Mouse (Mus musculus): ENCODE results near the gene P2rx2. TPM values are rescaled to one million over a fixed set of nuclear protein-coding genes. Genes with fewer than 3 reads are reported as not detected.

Gene P2rx2
- polyA plus RNA-seq, 1 experiment from 2014 or later = 9.9 TPM

DNA sequence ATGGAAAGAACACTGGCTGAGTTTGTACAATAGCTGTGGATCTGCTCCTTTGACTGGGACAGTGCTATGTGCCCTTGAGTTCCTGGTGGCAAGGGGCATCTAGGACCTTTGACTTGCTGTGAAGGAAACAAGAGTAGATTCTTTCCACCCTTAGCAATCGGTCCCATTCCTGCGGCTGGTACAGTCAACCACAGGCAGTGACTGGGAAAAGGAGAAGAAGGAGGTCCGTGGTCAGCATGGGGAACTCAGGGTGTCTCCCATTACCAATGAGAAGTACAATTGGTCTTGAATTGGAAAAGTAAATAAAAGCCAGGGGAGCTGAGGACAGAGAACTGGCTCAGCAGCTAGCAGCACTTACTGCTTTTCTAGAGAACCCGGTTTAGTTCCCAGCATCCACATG lies 2.5 kb upstream of the P2rx2 start:
- H3K9me3 ChIP-seq (ENCODE audit: control insufficient read depth, low read length) = no peaks in the 10 kb centered on the region
- no peak overlapping the region for H3K27ac ChIP-seq
- no peaks in the 10 kb centered on the region for H3K36me3 ChIP-seq (replicated peaks; ENCODE audit: control insufficient read depth, insufficient read depth)
- H3K4me3 ChIP-seq (replicated peaks; ENCODE audit: low read length) = no peak overlapping the region
- peaks cover 16% of the 10 kb centered on the region for H3K27me3 ChIP-seq (ENCODE audit: control insufficient read depth, insufficient read depth, low read length)
- peaks cover 12% of the 10 kb centered on the region for H3K4me1 ChIP-seq (replicated peaks; ENCODE audit: control insufficient read depth, insufficient read depth, low read length)
- DNase-seq (ENCODE audit: low spot score) (no peak), ATAC-seq (ENCODE audit: low FRiP score) (no peak)
- WGBS = 82% methylated on average over 4 of the region's 4 CpGs
- no peak overlapping the region for H3K4me2 ChIP-seq (replicated peaks)
- H3K9ac ChIP-seq = no peak overlapping the region

DNA sequence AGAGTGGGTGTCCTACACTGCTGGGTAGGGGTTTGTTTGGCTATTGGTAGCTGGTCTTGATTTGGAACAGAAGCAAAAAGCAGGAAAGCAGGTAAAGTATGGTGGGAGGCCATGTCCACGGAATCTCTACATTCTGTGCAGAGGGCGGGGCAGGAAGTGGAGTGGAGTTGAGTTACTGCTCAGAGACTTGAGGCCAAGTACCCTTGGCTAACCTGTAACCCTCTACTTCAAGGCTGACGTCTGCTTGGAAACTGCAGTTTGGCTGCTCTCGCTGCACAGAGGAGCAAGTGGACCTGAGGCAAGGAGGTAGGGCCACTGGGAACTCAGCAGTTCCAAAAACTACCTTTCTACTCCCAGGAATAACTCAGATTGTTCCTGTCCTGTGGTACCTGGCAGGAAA lies 1.5 kb upstream of the P2rx2 start, which contains the start of gene Lrcol1:
Lrcol1 (plus strand) TSS at position 207 of the 400 bp plus-strand sequence.
- H3K4me3 ChIP-seq (replicated peaks; ENCODE audit: low read length) = no peak within 1 kb of the TSS
- H3K27me3 ChIP-seq (ENCODE audit: control insufficient read depth, insufficient read depth, low read length) = peaks cover 16% of the 10 kb centered on the region
- H3K9me3 ChIP-seq (ENCODE audit: control insufficient read depth, low read length) = no peaks in the 10 kb centered on the region
- WGBS = 84% methylated on average over 4 of the region's 4 CpGs
- no peak within 1 kb of the TSS for H3K9ac ChIP-seq
- no peak within 1 kb of the TSS for H3K4me2 ChIP-seq (replicated peaks)
- DNase-seq (ENCODE audit: low spot score) (no peak), ATAC-seq (ENCODE audit: low FRiP score) (no peak)
- H3K36me3 ChIP-seq (replicated peaks; ENCODE audit: control insufficient read depth, insufficient read depth) = no peaks in the 10 kb centered on the region
- H3K4me1 ChIP-seq (replicated peaks; ENCODE audit: control insufficient read depth, insufficient read depth, low read length) = peaks cover 12% of the 10 kb centered on the region
- H3K27ac ChIP-seq = no peak within 1 kb of the TSS

DNA sequence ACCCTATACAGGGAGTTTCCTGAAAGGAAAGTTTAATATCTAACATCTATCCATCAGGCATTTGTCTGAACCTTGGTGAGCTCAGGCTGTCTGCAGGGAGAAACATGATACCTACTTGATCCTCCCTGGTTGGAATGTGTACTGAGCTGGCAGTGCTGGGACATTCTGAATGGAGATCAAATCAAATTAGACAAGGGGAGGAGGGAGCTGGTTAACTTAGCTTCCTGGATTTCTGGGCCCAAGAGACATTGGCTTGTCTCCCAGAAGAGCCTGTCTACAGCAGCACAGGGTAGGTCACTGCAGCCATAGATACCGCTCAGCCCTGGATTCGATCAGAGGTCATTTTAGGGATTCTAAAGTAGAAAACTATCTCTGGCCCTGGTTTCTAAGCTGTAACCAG lies 4.2 kb downstream of the P2rx2 start:
- ATAC-seq (ENCODE audit: low FRiP score) (no peak), DNase-seq (ENCODE audit: low spot score) (no peak)
- no peak overlapping the region for H3K27ac ChIP-seq
- peaks cover 12% of the 10 kb centered on the region for H3K4me1 ChIP-seq (replicated peaks; ENCODE audit: control insufficient read depth, insufficient read depth, low read length)
- H3K4me2 ChIP-seq (replicated peaks) = no peak overlapping the region
- peaks cover 16% of the 10 kb centered on the region for H3K27me3 ChIP-seq (ENCODE audit: control insufficient read depth, insufficient read depth, low read length)
- WGBS = 90% methylated on average over 2 of the region's 2 CpGs
- H3K4me3 ChIP-seq (replicated peaks; ENCODE audit: low read length) = no peak overlapping the region
- no peaks in the 10 kb centered on the region for H3K9me3 ChIP-seq (ENCODE audit: control insufficient read depth, low read length)
- peaks cover 4% of the 10 kb centered on the region; the same call in 1 of the 2 replicates for H3K36me3 ChIP-seq (replicated peaks; ENCODE audit: control insufficient read depth, insufficient read depth)
- H3K9ac ChIP-seq = no peak overlapping the region

DNA sequence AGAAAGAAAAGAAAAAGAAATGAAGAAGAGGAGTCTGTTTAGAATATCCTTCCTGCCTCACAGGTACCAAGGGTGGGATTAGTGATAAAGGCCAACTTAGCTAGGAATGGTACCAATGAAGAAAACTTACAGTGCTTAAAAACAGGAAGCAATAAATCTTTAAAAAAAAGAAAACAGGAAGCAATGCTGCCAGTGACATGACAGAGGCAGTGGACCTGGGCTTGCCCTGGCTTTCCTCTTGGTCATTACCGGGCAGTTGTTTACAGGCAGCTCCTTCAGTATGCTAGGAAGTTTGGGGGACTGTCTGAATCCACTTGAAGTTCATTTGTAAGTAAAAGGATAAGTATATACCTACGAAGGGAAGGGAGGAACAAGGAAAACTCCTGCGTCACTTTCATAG lies 12.5 kb downstream of the P2rx2 start:
- Histone ChIP-seq H3K9ac (no peak overlapping the region), H3K36me3 (replicated peaks; ENCODE audit: control insufficient read depth, insufficient read depth) (peaks cover 21% of the 10 kb centered on the region), H3K4me1 (replicated peaks; ENCODE audit: control insufficient read depth, insufficient read depth, low read length) (no peaks in the 10 kb centered on the region), H3K4me3 (replicated peaks; ENCODE audit: low read length) (no peak overlapping the region), H3K27me3 (ENCODE audit: control insufficient read depth, insufficient read depth, low read length) (no peaks in the 10 kb centered on the region), H3K27ac (no peak overlapping the region), H3K9me3 (ENCODE audit: control insufficient read depth, low read length) (no peaks in the 10 kb centered on the region), H3K4me2 (replicated peaks) (no peak overlapping the region)
- WGBS = 92% methylated on average over 3 of the region's 3 CpGs
- ATAC-seq (ENCODE audit: low FRiP score) = no peak
- DNase-seq (ENCODE audit: low spot score) = no peak

DNA sequence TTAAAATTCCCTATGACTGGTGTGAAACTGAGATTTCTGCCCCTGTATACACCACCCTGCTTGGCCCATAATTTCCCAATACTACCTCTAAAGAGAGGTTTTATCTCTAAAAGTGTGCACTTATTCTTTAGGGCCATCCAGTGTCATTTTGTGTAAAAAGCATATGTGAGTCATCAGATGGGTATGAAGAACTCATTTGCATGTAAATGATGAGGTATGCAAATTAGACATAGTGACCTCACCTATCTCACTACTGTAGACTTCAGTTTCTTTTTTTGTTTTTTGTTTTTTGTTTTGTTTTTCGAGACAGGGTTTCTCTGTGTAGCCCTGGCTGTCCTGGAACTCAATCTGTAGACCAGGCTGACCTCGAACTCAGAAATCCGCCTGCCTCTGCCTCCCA lies 29.9 kb downstream of the P2rx2 start:
- Histone ChIP-seq H3K4me3 (replicated peaks; ENCODE audit: low read length) (no peak overlapping the region), H3K4me2 (replicated peaks) (no peak overlapping the region), H3K36me3 (replicated peaks; ENCODE audit: control insufficient read depth, insufficient read depth) (peaks cover 18% of the 10 kb centered on the region), H3K9me3 (ENCODE audit: control insufficient read depth, low read length) (no peaks in the 10 kb centered on the region), H3K4me1 (replicated peaks; ENCODE audit: control insufficient read depth, insufficient read depth, low read length) (no peaks in the 10 kb centered on the region), H3K27ac (no peak overlapping the region), H3K27me3 (ENCODE audit: control insufficient read depth, insufficient read depth, low read length) (no peaks in the 10 kb centered on the region), H3K9ac (no peak overlapping the region)
- ATAC-seq (ENCODE audit: low FRiP score) = no peak
- WGBS = 88% methylated on average over 3 of the region's 3 CpGs
- no peak for DNase-seq (ENCODE audit: low spot score)

DNA sequence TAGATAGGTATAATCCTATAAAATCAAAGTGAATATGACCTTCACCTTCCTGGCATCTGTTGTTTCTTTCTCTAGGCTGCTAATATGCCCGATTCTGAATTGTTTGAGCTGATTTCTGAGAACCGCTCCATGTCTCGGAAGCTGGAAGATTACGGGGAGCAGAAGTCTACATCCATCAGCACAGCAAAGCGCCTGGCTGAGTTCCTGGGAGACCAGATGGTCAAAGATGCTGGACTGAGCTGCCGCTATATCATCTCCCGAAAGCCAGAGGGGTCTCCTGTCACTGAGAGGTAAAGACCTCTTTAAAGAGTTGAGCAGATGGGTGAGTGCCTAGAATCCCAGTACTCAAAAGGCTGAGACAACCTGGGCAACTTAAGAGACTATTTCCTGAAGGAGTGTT lies 34.2 kb downstream of the P2rx2 start:
- Histone ChIP-seq H3K4me1 (replicated peaks; ENCODE audit: control insufficient read depth, insufficient read depth, low read length) (no peaks in the 10 kb centered on the region), H3K27ac (no peak overlapping the region), H3K4me2 (replicated peaks) (no peak overlapping the region), H3K4me3 (replicated peaks; ENCODE audit: low read length) (no peak overlapping the region), H3K27me3 (ENCODE audit: control insufficient read depth, insufficient read depth, low read length) (no peaks in the 10 kb centered on the region), H3K9ac (no peak overlapping the region), H3K9me3 (ENCODE audit: control insufficient read depth, low read length) (no peaks in the 10 kb centered on the region), H3K36me3 (replicated peaks; ENCODE audit: control insufficient read depth, insufficient read depth) (peaks cover 31% of the 10 kb centered on the region)
- ATAC-seq (ENCODE audit: low FRiP score) = no peak
- WGBS = 93% methylated on average over 7 of the region's 7 CpGs
- no peak for DNase-seq (ENCODE audit: low spot score)

DNA sequence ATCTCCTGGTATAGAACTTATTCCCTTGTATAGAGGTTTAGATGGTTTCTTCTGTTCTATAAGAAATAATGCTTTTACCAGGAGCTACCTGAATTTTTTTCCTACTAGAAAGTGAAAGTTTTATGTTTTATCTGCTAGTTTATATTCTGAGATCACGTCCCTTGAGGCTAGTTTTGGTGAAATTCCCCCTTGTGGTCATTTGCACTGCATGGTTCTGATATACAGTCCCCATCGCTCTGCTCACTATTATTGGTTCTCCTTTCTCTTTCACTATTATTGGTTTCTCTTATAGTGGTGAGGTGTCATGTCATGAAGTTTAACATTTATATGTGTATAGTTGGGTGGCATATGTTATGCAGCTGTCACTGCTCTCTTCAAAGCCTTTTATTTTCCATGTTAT lies 42.4 kb downstream of the P2rx2 start:
- no peak overlapping the region for H3K27ac ChIP-seq
- no peak for DNase-seq (ENCODE audit: low spot score)

DNA sequence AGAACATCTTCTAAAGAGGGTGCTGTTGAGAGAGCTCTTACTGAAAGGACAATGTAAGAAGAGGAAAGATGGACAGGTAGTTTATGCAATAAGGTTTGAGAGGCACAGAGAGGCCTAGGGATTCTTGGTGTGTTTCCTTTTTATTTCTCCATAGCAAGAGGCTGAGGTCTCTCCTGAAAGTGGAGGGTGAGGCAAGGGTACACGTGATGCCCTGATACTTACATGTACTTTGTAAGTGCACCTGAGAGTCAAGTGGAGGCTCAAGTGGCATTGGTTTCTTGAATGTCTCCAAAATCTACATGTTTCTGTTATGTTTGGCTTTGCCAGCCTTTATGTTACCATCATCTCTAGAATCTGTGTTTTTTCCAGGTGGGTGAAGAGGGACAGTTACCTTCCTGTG lies 46.4 kb downstream of the P2rx2 start:
- H3K4me1 ChIP-seq (replicated peaks; ENCODE audit: control insufficient read depth, insufficient read depth, low read length) = no peaks in the 10 kb centered on the region
- WGBS = 97% methylated on average over 1 of the region's 1 CpGs

More for the DNA sequence above, 42.4 kb downstream of the P2rx2 start:
- ATAC-seq (ENCODE audit: low FRiP score) = no peak
- Histone ChIP-seq H3K9ac (no peak overlapping the region), H3K4me3 (replicated peaks; ENCODE audit: low read length) (no peak overlapping the region), H3K9me3 (ENCODE audit: control insufficient read depth, low read length) (no peaks in the 10 kb centered on the region), H3K4me1 (replicated peaks; ENCODE audit: control insufficient read depth, insufficient read depth, low read length) (no peaks in the 10 kb centered on the region), H3K4me2 (replicated peaks) (no peak overlapping the region), H3K36me3 (replicated peaks; ENCODE audit: control insufficient read depth, insufficient read depth) (peaks cover 59% of the 10 kb centered on the region), H3K27me3 (ENCODE audit: control insufficient read depth, insufficient read depth, low read length) (no peaks in the 10 kb centered on the region)
- WGBS = 100% methylated on average over 2 of the region's 2 CpGs

DNA sequence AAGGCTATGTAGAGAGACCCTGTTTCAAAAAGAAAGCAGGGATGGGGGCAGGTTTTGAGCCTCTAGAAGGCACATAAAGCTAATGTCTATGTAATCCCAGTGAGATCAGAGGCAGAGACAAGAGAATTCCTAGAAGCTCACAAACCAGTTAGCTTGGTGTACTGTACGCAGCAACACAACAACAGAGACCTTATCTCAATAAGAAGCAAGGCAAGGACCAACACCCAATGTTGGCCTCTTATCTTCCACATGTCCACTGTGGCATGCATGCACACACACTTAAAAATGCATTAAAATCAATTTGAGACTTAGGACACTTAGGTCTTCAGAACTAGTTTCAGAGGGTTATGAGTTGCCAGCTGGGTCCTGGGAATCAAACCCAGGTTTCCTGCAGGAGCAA lies 51.4 kb downstream of the P2rx2 start:
- no peaks in the 10 kb centered on the region for H3K9me3 ChIP-seq (ENCODE audit: control insufficient read depth, low read length)
- H3K4me2 ChIP-seq (replicated peaks) = no peak overlapping the region

More for the DNA sequence above, 46.4 kb downstream of the P2rx2 start:
- no peaks in the 10 kb centered on the region for H3K27me3 ChIP-seq (ENCODE audit: control insufficient read depth, insufficient read depth, low read length)
- DNase-seq (ENCODE audit: low spot score) = no peak
- H3K9me3 ChIP-seq (ENCODE audit: control insufficient read depth, low read length) = no peaks in the 10 kb centered on the region
- no peak for ATAC-seq (ENCODE audit: low FRiP score)
- H3K36me3 ChIP-seq (replicated peaks; ENCODE audit: control insufficient read depth, insufficient read depth) = peaks cover 46% of the 10 kb centered on the region
- no peak overlapping the region for H3K9ac ChIP-seq
- no peak overlapping the region for H3K27ac ChIP-seq
- no peak overlapping the region for H3K4me3 ChIP-seq (replicated peaks; ENCODE audit: low read length)
- H3K4me2 ChIP-seq (replicated peaks) = no peak overlapping the region

More for the DNA sequence above, 51.4 kb downstream of the P2rx2 start:
- DNase-seq (ENCODE audit: low spot score) (no peak), ATAC-seq (ENCODE audit: low FRiP score) (no peak)
- Histone ChIP-seq H3K27me3 (ENCODE audit: control insufficient read depth, insufficient read depth, low read length) (no peaks in the 10 kb centered on the region), H3K9ac (no peak overlapping the region), H3K27ac (no peak overlapping the region), H3K4me1 (replicated peaks; ENCODE audit: control insufficient read depth, insufficient read depth, low read length) (no peaks in the 10 kb centered on the region), H3K36me3 (replicated peaks; ENCODE audit: control insufficient read depth, insufficient read depth) (peaks cover 24% of the 10 kb centered on the region; the same call in 1 of the 2 replicates), H3K4me3 (replicated peaks; ENCODE audit: low read length) (no peak overlapping the region)
- WGBS = 91% methylated on average over 1 of the region's 1 CpGs

Measured in hindbrain, embryonic 14.5 days (tissue).